Comparison of ENCODE assay signal across 7 mouse cellular contexts in the genomic region with DNA sequence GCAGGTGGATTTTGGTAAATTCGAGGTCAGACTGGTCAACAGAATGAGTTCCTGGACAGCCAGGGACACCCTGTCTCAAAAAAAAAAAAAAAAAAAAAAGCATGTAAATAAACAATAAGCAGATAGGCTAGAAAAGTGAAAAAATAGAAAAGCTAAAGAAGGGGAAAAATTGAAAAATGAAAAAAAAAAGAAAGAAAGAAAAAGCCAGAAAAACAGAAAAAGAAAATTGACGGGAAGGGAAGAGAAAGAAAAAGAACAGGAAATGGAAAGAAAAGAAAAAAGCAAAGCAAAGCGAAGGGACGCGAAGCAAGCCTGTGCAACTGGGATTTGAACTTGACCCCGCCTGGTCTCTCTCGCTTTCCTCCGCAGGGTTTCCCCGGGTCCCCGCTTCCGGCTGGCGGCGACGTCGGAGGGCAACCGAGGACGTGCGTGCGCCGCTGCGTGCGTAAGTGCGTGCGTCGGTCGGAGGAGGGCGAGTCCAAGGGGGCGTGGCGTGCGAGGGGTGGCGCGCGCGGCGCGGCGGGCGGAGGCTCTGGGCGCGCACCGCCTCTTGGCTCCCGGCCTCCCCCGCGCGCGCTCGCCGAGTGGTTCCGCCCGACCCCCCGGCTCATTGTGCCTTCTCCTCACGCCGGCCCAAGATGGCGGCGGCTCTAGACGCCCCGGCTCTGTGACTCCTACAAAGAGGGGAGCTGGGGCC. TPM values are rescaled to one million over a fixed set of nuclear protein-coding genes. Genes with fewer than 3 reads are reported as not detected.
DNase-seq lines count a peak whose midpoint lies in the region; ATAC-seq lines count a peak whose summit lies in the region.

TSS of gene Dot1l (plus strand) at position 613 of the 697 bp plus-strand sequence.

- DNase-seq in adrenal gland, adult 18-20 months (ENCODE audit: low spot score in 2 of 2): peak; percentile 98 to 99
- peak; percentile 99 for DNase-seq in embryo, embryonic 11 days
- DNase-seq in gastrocnemius, postnatal 36 days: peak; percentile 95 to 98
- peak; percentile 98 for DNase-seq in left cerebral cortex, postnatal 25 days (ENCODE audit: low spot score in 2 of 2)
- DNase-seq in midbrain, embryonic 10.5 days (ENCODE audit: low spot score): peak; percentile 98
- DNase-seq in right cerebral cortex, postnatal 4 days: peak; percentile 99

- under 1% methylated on average over 57 of the region's 57 CpGs for WGBS in intestine, embryonic 15.5 days
- WGBS in midbrain, embryonic 10.5 days: under 1% methylated on average over 57 of the region's 57 CpGs

- no peaks in the 10 kb centered on the region for H3K9me3 ChIP-seq in intestine, embryonic 15.5 days
- H3K9me3 ChIP-seq in midbrain, embryonic 10.5 days (replicated peaks): no peaks in the 10 kb centered on the region

- H3K27ac ChIP-seq in intestine, embryonic 15.5 days: peak within 1 kb of the TSS; percentile 79
- H3K27ac ChIP-seq in midbrain, embryonic 10.5 days (replicated peaks): peak within 1 kb of the TSS; percentile 99

- peak within 1 kb of the TSS; percentile 88 for H3K4me2 ChIP-seq in intestine, embryonic 15.5 days (replicated peaks)

- peak within 1 kb of the TSS; percentile 83 for H3K9ac ChIP-seq in intestine, embryonic 15.5 days

- no peaks in the 10 kb centered on the region for H3K27me3 ChIP-seq in intestine, embryonic 15.5 days (replicated peaks)
- no peaks in the 10 kb centered on the region for H3K27me3 ChIP-seq in midbrain, embryonic 10.5 days (ENCODE audit: low read depth, poor library complexity, severe bottlenecking)

- H3K4me1 ChIP-seq in intestine, embryonic 15.5 days (replicated peaks): peaks cover 45% of the 10 kb centered on the region
- H3K4me1 ChIP-seq in midbrain, embryonic 10.5 days: peaks cover 55% of the 10 kb centered on the region

- H3K36me3 ChIP-seq in intestine, embryonic 15.5 days: no peaks in the 10 kb centered on the region
- no peaks in the 10 kb centered on the region for H3K36me3 ChIP-seq in midbrain, embryonic 10.5 days

- intact Hi-C loops in gastrocnemius, postnatal 36 days (cut with DNase I): no loop called here
- intact Hi-C loops in left cerebral cortex, postnatal 25 days (cut with DNase I): loop anchor here (2.0 to 5.0 kb wide), 2 partner anchors 44 to 243 kb away; partner anchors contain the start of genes Plekhj1 and Sf3a2

- ATAC-seq in intestine, embryonic 15.5 days: peak; percentile 92

- peak within 1 kb of the TSS; percentile 94 for H3K4me3 ChIP-seq in intestine, embryonic 15.5 days (replicated peaks)
- H3K4me3 ChIP-seq in midbrain, embryonic 10.5 days: peak within 1 kb of the TSS; percentile 98

RNA-seq across cellular contexts. Expression of gene Dot1l, which starts in this region (rescaled TPM):
- 10 to 100 TPM; 61.0 to 66.4 TPM for total RNA-seq in adrenal gland, adult 18-20 months (2021)
- total RNA-seq in gastrocnemius, postnatal 36 days (2021): 10 to 100 TPM; 19.2 to 24.8 TPM
- polyA plus RNA-seq in intestine, embryonic 15.5 days (2015; fragmentation: Nextera tagmentation; extraction: Ambion mirVana): 12.0 and 14.2 TPM in 2 replicates
- total RNA-seq in left cerebral cortex, postnatal 25 days (2021): 10 to 100 TPM; 46.5 to 56.0 TPM
- 19.1 and 19.8 TPM in 2 replicates for polyA plus RNA-seq in midbrain, embryonic 10.5 days (2016; fragmentation: Nextera tagmentation; extraction: Ambion mirVana)

Comparison
In these comparisons a context has a peak if more than half of its experiments do, and no peak if none do; other contexts are left out.
1. Peak in every context shown above with its lines: DNase-seq, ATAC-seq, H3K4me3 ChIP-seq and H3K27ac ChIP-seq.